Mouse (Mus musculus): ENCODE measurements at regions not wholly inside any gene's neighbourhood (a gene's known extent, or its start where the extent isn't known, plus 50 kb on each side); places are given as distances from the start of the nearest gene placed in this dataset.

- ATAC-seq (replicated peaks; ENCODE audit: poor library complexity) = no peak
Observed at GRCm38 (mm10) chr13:53807791-53808525, 247.5 kb downstream of the Drd1 start.

DNA sequence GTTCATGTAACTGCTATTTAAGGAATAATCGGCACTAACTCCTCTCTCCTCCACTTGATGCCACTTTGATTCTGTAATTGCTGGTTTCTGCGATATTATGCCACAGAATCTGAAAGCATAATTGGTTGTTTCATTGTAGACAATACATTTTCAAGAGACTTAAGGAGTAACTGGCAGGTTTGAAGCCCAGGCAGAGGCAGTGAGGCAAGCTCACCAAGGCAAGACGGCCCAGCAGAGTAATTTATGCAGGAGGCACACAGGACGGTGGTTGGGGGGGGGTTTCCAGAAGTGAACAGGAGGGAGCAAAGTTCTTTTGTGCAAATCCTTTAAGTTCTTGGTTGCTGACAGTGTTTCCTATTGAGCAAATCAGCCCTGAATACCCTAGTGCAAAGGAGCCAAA is 249.6 kb downstream of the Drd1 start:
- ATAC-seq (replicated peaks; ENCODE audit: poor library complexity) = no peak

- ATAC-seq (replicated peaks; ENCODE audit: poor library complexity) = no peak
Observed at GRCm38 (mm10) chr13:53800978-53801377, 254.5 kb downstream of the Drd1 start.

GRCm38 (mm10) chr13:53788809-53789208 is 266.7 kb downstream of the Drd1 start:
- ATAC-seq (replicated peaks; ENCODE audit: poor library complexity) = no peak

- ATAC-seq (replicated peaks; ENCODE audit: poor library complexity) = peak; percentile 68
Observed at GRCm38 (mm10) chr13:53783492-53783891, 272.0 kb downstream of the Drd1 start.

DNA sequence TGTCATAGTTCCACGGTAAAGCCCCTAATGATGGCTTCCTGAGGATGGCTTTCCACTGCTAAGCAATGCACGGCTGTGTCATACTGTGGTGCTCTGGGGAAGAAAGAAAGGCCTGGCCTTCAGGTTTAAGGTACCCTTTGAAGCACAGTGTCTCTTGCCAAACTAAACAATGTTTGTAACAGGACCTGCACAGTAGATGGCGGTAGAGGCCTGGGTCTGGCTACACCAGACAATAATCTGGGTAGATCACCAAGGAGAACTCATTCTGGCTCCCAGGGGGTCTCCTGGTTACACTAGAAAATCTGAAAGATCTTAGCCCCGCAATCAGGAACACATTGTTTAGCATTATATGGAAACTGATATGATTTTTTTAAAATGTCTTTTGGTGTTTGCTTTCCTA is 276.4 kb downstream of the Drd1 start:
- ATAC-seq (replicated peaks; ENCODE audit: poor library complexity) = no peak

DNA sequence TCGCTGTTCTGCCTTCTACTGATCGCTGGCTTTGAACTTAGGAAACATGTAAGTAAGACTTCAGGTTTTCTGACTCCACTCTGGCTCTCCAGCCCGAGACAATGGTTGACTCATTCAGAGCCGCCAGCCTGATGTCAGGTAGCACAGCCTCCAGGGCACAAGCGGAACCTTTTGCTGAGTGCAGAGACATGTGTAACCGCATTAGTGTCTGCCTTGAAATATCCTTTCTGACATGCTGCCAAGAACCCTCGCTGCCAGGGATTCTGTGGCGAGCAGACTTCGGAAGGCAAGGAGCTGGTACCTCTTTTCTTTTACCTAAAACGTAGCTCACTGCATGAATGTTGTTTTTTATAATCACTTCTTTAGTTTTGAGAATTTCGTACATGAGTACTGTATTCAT is 279.1 kb downstream of the Drd1 start:
- ATAC-seq (replicated peaks; ENCODE audit: poor library complexity) = no peak

DNA sequence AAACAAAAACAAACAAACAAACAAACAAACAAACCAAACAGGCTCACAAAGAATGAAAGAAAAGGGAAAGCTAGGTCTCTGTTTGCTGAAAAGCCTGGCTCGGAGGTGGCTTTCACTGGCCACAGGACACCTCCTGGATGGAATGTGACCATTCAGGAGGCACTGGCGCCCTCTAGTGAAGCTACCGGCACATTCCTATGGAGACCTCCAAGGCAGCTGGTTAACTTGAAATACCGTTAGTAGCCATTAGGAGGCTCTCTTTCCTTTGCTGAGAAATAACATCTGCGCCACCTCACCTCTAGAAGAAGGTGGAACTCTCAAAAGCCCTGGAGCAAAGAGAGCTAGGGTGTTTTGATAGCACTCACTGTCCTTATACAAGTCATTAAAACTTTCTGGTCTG is 279.8 kb downstream of the Drd1 start:
- peak; percentile 72 for ATAC-seq (replicated peaks; ENCODE audit: poor library complexity)

DNA sequence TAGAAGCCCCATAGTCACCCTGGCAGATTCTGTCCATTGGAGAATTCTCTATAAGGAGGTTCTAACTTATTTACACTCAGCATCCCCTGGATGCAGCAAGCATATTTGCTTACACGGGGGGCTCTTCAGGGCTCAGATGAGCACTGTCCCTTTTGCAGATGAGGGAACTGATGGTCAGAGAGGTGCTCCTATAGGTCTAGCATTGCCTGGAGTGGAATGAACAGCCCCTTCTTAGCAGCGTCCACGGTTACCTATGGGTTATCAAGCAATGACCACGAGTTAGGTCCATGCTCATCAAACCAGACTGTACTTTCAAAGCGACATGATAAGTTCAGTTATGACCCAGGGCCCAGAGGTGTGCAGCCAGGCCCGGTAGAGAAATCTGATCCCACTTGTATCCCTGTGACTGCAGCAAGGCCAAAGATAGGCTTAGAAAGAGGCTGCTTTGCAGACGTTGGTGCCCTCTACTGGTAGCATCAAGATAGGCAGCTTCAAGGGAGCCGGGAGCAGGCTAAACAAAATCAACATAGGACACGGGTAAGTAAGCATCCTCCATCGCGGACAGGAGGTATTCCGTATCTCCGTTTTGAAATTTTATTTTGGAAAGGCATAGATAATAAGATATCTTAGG is 290.8 kb downstream of the Drd1 start:
- peak; percentile 65; the same call in 1 of the 2 replicates for ATAC-seq (replicated peaks; ENCODE audit: poor library complexity)

DNA sequence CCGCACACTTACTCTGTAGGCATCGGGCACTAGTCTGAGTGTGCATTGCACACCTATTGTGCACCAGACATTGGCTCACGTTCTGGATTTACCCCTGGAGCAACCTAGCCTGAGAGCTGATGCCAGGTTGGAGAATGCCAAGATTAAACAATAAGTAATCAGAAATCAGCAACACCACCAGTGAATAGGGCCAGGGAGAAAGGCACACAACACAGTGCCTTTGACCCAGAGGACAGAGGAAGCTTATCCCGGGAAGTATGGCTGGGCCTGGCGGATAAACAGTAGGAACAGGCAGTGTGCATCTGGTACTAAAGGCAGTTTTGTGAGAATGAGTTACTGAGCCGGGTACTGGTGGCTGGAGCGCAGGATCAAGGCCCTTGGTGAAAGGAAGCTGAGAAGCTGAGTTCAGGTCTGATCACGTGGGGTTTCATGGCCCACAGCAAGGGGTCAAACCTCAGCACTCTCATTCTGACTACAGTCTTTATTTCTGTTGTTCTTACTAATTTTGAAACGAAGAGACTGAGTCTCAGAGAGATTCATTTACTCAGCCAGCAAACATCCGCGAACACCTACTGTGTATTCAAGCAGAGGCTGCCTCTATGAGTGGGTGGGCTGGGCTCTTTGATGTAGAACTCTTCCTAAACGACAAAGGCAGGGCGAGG is 284.8 kb upstream of the Msx2 start:
- ATAC-seq (replicated peaks; ENCODE audit: poor library complexity) = no peak

- no peak for ATAC-seq (replicated peaks; ENCODE audit: poor library complexity)
Observed at GRCm38 (mm10) chr13:53756970-53757530, 284.2 kb upstream of the Msx2 start.

GRCm38 (mm10) chr13:53755046-53755615 is 282.3 kb upstream of the Msx2 start:
- ATAC-seq (replicated peaks; ENCODE audit: poor library complexity) = no peak

GRCm38 (mm10) chr13:53753049-53753448 is 280.2 kb upstream of the Msx2 start:
- no peak for ATAC-seq (replicated peaks; ENCODE audit: poor library complexity)

DNA sequence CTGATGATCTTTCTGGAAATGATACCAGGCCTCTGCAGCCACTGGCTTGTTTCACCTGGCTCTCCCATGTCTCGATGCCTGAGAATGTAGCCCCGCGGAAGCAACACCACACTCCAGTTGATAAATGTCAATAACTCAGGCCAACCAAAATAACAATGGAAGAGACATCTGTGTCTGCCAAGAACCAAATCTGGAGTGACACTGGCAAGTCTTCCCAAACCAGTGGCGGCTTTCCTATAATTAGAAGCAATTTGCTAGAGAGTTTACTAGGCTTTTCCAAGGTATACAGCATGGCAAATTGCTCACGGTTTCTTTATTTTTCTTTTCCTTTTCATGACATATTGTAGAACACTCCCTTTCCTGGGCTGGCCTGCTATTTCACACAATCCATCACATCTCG is 268.1 kb upstream of the Msx2 start:
- no peak for ATAC-seq (replicated peaks; ENCODE audit: poor library complexity)

DNA sequence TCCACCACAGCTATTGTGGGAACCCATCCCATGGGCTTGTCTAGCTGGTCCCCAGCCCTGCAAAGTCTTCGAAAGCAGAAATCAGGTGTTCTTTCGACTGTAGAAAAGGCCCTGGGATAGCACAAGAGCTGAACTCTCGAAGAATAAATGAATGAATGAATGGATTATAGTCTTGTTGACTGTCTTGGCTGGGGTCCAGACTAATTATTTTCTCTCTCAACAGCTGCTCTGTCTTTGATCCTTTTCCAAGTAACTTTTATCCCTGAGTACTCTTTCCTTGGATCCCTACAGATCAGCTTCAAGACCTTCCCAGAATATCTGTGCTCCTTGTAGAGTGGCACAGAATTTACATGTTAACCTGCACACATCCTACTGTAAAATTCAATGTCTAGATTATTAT is 266.3 kb upstream of the Msx2 start:
- ATAC-seq (replicated peaks; ENCODE audit: poor library complexity) = no peak

- no peak for ATAC-seq (replicated peaks; ENCODE audit: poor library complexity)
Observed at GRCm38 (mm10) chr13:53734944-53735343, 262.1 kb upstream of the Msx2 start.

GRCm38 (mm10) chr13:53730259-53730902 is 257.5 kb upstream of the Msx2 start:
- ATAC-seq (replicated peaks; ENCODE audit: poor library complexity) = no peak

GRCm38 (mm10) chr13:53729848-53730247 is 257.0 kb upstream of the Msx2 start:
- no peak for ATAC-seq (replicated peaks; ENCODE audit: poor library complexity)

GRCm38 (mm10) chr13:53726031-53726430 is 253.2 kb upstream of the Msx2 start:
- ATAC-seq (replicated peaks; ENCODE audit: poor library complexity) = no peak

DNA sequence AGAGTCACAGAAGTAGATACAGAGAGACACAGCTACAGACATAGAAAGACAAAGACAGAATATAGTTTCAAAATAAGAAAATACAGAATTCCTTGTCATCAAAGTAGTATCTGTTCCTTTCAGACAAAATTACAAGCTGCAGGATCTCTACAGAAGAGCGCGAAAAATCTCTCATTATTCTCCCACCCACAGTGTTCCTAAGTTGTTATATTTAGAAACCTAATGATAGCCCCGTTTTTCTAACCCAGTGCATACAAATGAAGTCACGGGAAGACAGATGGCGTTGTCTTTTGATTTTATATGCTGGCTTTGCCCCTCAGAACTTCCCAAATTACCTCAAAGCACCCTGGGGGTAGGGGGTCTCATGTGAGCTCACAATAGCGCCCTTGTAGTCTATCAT is 250.0 kb upstream of the Msx2 start:
- no peak for ATAC-seq (replicated peaks; ENCODE audit: poor library complexity)

- ATAC-seq (replicated peaks; ENCODE audit: poor library complexity) = no peak
Observed at GRCm38 (mm10) chr13:53721038-53721463, 248.2 kb upstream of the Msx2 start.
